Mouse (Mus musculus): ENCODE data around the gene Yju2.

Yju2 gene

DNA sequence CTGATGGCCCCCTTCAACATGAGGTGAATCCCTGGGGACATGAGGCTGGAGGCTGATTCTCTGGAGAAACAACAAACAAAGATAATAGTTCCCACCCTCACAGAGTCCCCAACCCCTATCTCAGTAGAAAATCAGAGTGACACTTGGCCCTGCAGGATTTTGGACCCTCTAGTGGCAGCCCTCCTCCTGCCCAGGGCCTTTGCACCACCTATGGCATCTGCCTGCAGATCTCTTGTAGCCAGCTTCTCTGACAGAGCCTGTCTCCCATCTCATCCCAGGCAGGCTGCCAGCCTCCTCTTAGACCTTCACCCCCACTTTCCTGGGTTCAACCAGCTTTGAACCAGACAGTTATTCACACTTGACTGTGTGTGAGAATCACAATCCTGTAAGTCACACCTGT, 1.9 kb downstream of the Yju2 start:
- DNase-seq: no peak

DNA sequence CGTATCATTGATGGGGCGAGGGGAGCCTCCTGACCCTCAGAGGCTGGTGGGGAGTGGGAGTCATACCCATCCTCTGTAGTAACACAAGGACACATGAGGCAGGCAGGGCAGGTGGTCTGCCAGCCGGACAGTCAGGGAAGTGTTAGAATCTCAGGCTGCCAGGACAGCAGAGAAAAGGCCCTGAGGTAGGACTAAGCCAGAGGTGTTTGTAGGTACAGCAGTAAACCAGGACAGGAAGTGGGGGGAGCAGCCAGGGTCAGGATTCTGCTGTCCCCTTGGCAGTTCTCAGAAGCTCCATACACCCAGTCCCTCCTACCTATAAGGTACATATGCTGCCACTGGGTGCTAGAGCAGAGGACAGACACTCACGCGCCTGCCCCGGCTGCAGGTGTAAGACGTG, 2.7 kb downstream of the Yju2 start:
- DNase-seq: no peak

DNA sequence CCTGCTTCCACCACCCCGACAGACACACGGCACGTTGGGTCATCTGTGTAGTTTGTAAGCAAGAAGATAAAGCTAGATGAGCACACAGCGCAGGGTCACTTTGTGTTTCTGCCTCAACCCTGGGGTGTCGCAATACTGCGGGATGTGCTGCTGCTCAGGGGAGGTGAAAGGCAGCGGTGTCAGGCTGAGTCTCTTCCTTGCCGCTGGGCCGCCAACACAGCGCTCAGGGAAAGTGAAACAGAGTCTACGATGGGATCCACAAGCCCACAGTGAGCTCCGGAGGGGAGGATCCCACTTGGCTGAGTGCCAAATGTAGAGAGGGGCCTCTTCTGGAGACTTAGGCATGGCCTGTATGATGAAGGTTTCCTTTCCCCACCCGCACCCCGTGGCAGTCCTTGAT, 4.3 kb downstream of the Yju2 start:
- no peak for DNase-seq

DNA sequence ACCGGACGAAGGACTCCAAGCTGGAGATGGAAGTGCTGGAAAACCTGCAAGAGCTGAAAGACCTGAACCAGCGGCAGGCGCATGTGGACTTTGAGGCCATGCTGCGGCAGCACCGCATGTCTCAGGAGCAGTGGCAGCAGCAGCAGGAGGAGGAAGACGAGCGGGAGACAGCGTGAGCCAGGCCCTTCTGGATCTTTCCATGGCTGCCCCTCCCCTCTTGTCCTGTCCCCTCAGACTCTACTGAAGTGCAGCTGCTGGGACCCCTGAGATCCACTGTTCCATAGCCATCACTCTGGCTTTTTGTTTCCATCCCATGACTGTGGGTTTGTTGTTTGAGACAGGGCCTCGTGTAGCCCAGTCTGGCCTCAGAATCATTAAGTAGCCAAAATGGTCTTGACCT, 5.6 kb downstream of the Yju2 start:
- DNase-seq: no peak

DNA sequence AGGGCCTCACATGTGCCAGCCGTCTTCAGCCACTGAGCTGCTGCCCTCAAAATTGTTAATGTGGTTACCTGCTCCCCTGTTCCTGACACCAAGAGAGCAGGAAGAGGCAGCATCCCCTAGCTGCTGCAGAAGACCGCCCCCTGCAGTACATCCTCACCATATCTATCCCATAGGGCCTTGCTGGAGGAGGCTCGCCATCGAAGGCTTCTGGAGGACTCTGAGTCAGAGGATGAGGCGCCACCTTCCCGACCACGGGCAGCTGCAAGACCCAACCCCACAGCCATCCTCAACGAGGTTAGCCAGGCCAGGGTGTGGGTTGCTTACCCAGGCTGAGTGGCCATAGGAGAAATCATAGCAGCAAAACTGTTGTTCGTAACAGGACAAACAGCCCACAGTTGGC, 6.1 kb downstream of the Yju2 start:
- no peak for DNase-seq

DNA sequence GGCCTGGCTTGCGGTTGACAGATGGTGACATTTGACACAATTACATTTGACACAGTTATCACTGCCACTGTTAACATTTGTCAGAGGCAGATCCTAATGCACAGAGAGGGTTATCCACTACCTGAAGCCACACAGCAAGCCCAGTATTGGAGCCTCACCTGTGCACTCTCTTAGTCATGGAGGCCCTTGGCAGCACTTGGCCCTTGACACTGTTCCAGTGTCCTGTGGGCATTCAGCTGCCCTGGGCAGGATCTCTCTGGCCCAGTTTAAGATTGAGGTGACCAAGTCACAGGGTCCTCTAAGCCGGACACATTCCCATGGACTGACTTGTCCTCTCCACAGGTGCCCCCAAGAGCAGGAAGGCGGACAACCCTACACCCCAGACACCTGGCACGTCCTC, 8.3 kb downstream of the Yju2 start:
- no peak for DNase-seq

- DNase-seq: no peak
Observed at GRCm38 (mm10) chr17:55968210-55968609, 9.3 kb downstream of the Yju2 start.

- DNase-seq: no peak
Observed at GRCm38 (mm10) chr17:55969560-55969959, 10.7 kb downstream of the Yju2 start.

DNA sequence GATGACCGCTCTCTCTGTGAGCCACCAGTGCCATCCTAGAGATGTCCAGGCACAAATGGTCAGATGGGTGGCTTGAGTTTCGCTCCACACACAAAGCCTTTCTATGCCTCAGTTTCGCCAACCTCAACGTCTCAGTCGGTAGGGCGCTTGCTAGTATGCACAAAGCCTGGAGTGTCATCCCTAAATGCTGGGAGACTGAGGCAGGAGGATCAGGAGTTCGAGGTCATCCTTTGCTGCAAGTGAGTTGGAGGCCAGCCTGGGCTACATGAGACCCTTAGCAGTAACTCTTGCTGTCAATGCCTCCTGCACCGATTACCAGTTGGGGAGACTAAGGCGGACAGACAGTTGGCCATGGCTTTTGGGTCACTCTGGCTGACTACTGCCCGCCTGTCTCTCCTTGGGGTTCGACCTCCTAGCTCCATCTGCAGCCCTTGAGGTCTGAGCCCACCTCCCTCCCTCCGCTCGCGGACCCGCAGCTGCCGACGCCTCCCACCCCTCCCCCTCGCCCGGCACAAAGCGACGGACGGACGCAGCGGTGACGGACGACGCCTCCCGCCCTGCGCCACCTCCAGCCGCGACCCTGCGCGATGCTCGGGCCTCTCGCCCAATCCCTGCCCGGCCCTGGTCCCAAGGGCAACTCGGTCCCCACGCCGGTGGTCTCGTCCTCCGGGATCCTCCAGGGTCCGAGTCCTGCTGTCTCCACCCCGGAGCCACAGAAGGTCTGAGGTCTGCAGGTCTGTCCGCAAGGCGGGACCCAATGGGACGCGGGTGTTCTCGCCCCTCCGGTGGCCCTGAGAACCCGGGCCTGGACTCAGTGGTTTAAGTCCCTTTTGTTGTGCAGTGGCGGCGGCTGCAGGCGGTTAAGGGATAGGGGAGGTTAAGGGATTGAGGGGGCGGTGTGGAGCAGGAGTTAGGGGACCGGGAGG, 11.3 kb downstream of the Yju2 start, which contains the start of gene Shd:
Shd (plus strand) TSS at position 502 of the 926 bp plus-strand sequence.
- no peak for DNase-seq

DNA sequence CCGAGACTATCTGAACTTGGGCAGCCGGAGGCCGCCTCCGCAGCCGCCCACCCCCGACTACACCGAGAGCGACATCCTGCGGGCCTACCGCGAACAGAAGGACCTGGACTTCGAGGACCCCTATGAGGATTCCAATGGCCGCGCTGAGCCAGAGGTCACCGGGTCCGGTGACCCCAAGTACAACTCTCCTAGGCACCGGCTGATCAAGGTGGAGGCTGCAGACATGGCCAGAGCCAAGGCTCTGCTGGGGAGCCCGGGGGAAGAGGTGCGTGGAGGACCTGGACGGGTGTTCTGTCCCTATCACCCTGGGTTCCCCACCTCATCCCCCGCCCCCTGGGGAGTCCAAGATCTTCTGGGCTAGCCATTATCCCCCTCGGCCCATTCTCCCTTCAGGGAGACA, 12.6 kb downstream of the Yju2 start:
- DNase-seq: no peak

GRCm38 (mm10) chr17:55976255-55976862, 17.5 kb downstream of the Yju2 start:
- peak; percentile 78 to 83 for DNase-seq

GRCm38 (mm10) chr17:55977301-55977700, 18.4 kb downstream of the Yju2 start:
- peak in 1 of 2 experiments; percentile 49 for DNase-seq

DNA sequence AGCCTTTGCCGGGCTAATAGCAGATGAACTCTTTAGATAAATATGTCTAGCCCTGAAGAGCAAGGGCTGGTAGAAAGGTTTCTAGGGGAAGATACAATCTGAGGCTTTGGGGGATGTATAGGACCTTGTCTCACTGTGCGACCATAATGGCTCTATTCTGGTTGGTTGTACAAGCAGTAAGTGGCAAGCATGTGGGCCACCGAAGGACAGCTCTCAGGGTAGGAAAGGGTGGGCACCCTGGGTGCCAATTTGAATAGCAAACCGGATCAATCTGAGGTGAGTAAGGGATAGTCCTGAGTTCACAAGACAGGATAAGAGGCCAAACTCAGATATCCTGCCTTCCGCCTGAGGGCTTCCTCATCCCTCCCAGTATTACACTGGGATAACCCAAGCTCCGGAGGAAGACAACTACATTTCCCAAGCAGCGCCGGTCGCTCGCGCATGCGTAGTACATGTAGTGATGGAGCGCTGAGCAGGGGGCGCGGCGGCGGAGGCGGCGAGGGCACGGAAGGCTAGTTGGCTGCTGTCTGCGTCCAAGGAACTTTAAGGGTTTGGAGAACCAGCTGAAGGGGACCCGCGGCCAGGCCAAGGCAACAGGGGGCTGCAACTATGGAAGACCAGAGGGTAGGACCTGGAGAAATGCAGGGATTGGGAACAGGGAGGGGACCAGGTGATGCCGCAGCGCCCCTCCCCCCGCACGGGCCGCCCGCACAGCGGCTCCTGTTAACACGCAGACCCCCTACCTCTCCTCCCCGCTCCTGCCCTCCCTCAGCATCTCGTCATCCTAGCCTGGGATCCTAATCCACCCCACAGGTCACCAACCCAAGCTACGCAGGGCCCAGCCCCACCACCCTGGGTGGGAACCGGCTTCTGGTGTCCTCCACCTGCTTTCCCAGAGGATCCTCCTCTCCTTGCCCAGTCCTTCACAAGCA, 27.4 kb downstream of the Yju2 start, which contains the start of gene Fsd1:
Fsd1 (plus strand) TSS at position 480 of the 932 bp plus-strand sequence.
- DNase-seq: no peak

DNA sequence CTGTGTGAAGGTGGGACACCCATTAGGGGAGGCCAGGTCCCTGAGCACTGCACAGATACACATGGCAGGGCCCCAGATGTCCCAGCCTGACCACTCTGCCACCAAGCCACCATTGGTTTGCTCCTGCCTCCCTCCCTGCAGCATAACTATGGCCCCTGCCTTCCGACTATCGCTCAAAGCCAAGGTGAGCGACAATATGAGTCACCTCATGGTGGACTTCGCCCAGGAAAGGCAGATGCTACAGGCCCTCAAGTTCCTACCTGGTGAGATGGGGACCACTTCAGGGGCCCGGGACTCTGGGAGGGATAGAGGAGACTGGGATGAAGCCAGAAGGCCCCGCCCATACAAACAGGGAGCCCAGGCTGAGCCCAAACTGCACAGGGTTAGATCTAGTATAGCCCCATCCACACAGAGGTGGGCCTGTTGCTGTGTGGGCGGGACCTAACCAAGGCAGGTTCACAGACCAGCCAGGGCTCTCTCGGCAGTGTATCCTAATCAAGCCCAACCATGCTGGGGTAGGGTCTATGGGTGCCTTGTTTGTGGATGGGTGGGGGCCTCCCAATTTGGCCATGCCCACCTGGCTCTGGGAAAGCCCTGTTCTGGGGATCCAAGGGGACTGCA, 31.5 kb downstream of the Yju2 start:
- no peak for DNase-seq

- no peak for DNase-seq
Observed at GRCm38 (mm10) chr17:55996007-55996406, 37.1 kb downstream of the Yju2 start.

- DNase-seq: no peak
Observed at GRCm38 (mm10) chr17:55999794-56000499, 41.0 kb downstream of the Yju2 start.

GRCm38 (mm10) chr17:56003000-56003399, 44.1 kb downstream of the Yju2 start:
- no peak for DNase-seq

DNA sequence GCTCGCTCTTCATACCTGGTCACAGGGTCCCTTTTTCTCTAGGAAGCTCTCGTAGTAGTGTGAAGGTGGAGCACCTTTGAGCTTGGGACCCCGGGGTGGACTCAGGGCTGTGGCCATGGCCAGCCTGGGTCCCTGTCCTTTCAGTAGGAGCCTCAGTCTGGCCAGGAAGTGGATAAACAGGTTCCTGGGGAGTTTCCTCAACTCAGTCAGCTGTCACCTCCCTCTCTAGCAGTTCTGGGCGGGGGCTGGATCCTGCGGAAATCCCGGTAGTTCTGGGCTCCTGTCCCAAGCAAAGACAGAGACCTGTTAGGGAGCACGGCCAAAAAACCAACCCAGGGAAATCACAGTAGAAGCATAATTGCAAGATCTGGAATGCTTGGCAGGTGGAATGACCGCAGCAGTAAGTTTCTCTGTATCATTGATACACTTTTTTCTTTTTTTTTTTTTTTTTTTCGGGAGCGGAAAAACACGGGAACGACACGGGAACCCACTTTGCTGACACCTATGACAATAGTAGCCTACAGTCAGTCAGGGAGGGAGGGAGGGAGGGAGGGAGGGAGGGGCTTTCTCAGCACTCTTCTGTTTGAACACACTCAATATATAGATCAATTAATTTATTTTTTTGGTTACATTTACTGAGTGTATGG, 46.6 kb downstream of the Yju2 start, which contains the start of the genes Stap2 and Mpnd:
Stap2 (minus strand) TSS at position 170 of the 647 bp plus-strand sequence.
Mpnd (plus strand) TSS at position 297 of the 647 bp plus-strand sequence.
- DNase-seq: peak; percentile 81 to 89

DNA sequence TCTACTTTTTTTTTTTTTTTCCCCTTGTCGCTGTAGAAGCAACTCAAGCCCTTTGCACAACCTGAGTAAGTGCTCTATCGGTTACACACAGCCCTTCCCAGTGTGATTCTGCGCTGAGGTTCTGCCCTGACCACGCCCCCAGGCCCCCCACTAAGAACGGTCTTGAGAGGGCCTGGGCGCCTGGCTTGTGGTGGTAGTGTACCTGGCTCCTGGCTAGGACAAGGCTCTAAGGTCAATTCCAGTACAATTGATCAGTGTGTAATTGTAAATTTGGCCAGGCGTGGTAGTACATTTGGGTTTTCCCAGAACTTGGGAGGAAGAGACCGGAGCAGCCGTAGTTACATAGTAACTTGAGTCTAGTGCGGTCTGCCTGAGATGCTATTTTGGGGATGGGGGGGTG, 48.1 kb downstream of the Yju2 start:
- DNase-seq: no peak

- DNase-seq: no peak
Observed at GRCm38 (mm10) chr17:56007444-56008355, 48.8 kb downstream of the Yju2 start.
